Mouse (Mus musculus): ENCODE measurements around the gene Vkorc1.

Vkorc1 gene

GRCm38 (mm10) chr7:127876467-127877348 is 18.7 kb downstream of the Vkorc1 start, which contains the start of gene Zfp668:
Gene Zfp668, minus strand, starts transcription at chr7:127876828.
- DNase-seq (ENCODE audit: low spot score in 2 of 2), result peak; percentile 88 to 90

GRCm38 (mm10) chr7:127876041-127876466 is 19.4 kb downstream of the Vkorc1 start, which contains the start of gene Zfp646:
Gene Zfp646, plus strand, starts transcription at chr7:127876221.
- peak; percentile 62 to 67 for DNase-seq (ENCODE audit: low spot score in 2 of 2)

- DNase-seq (ENCODE audit: low spot score in 2 of 2), result peak; percentile 87 to 88
Measured at GRCm38 (mm10) chr7:127875627-127876001, 19.8 kb downstream of the Vkorc1 start.

GRCm38 (mm10) chr7:127874812-127875626 is 20.4 kb downstream of the Vkorc1 start:
- no peak for DNase-seq (ENCODE audit: low spot score in 2 of 2)

- DNase-seq (ENCODE audit: low spot score in 2 of 2), result no peak
Measured at GRCm38 (mm10) chr7:127870136-127870821, 25.1 kb downstream of the Vkorc1 start.

GRCm38 (mm10) chr7:127869149-127869810 is 26.1 kb downstream of the Vkorc1 start:
- no peak for DNase-seq (ENCODE audit: low spot score in 2 of 2)

- DNase-seq (ENCODE audit: low spot score in 2 of 2), result no peak
Measured at GRCm38 (mm10) chr7:127867641-127868040, 27.8 kb downstream of the Vkorc1 start.

- no peak for DNase-seq (ENCODE audit: low spot score in 2 of 2)
Measured at GRCm38 (mm10) chr7:127866434-127866833, 29.0 kb downstream of the Vkorc1 start.

- no peak for DNase-seq (ENCODE audit: low spot score in 2 of 2)
Measured at GRCm38 (mm10) chr7:127858258-127858657, 37.2 kb downstream of the Vkorc1 start.

- no peak for DNase-seq (ENCODE audit: low spot score in 2 of 2)
Measured at GRCm38 (mm10) chr7:127850906-127851305, 44.5 kb downstream of the Vkorc1 start.

GRCm38 (mm10) chr7:127849973-127850875 is 45.2 kb downstream of the Vkorc1 start:
- no peak for DNase-seq (ENCODE audit: low spot score in 2 of 2)

All from natural killer cell, adult 2 months (primary cell).